Mouse (Mus musculus): Measurements from ENCODE around the gene Nol10. TPM values are rescaled to one million over a fixed set of nuclear protein-coding genes. Genes with fewer than 3 reads are reported as not detected.

Nol10 gene
- polyA plus RNA-seq, 1 experiment from 2014 or later = 24.6 TPM

DNA sequence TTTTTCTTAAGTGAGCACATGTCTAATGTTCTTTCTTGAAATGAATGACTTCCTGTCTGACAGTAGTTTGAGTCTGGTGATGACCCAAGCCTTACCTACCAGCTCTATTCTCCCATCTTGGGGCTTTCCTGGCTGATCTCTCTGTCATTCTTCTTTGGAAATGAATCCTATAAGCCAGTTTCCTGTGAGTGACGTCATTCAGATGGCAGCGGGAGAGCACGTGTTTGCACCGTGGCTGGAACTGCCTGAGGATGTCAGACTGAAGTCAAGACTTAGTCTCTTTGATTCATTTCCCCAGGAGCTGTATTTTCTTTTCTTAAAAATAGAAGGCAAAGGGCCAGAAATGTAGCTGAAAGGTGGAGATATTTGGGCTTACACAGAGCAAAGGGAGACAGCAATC lies 42.3 kb downstream of the Nol10 start:
- Histone ChIP-seq H3K27ac (no peak overlapping the region), H3K4me1 (replicated peaks) (no peaks in the 10 kb centered on the region), H3K36me3 (peaks cover 26% of the 10 kb centered on the region), H3K9ac (replicated peaks) (no peak overlapping the region), H3K27me3 (no peaks in the 10 kb centered on the region), H3K4me2 (replicated peaks) (no peak overlapping the region), H3K4me3 (replicated peaks) (no peak overlapping the region), H3K9me3 (no peaks in the 10 kb centered on the region)
- no peak for ATAC-seq
- WGBS = 84% methylated on average over 4 of the region's 4 CpGs

DNA sequence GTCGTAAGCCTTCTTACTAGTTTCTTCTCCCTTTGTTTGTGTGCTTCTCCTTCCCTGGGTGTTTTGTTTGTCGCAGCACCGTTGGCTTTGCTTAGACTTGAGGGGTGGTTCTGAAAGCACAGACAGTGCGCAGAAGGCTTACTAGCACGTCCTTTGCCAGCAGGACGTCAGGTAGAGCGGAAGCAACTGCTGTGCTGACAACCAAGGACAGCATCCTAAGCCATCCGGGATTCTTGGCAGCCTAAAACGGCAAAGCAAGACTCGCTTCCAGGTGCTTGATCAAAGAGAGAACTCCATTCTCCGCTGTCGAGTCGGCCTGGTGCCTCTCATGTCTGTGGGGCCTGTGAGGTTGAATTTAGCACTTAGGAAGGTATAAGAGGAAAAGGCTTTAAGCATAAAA lies 44.9 kb downstream of the Nol10 start:
- H3K4me2 ChIP-seq (replicated peaks) = no peak overlapping the region
- H3K36me3 ChIP-seq = peaks cover 25% of the 10 kb centered on the region
- H3K4me1 ChIP-seq (replicated peaks) = no peaks in the 10 kb centered on the region
- H3K9ac ChIP-seq (replicated peaks) = no peak overlapping the region
- WGBS = 80% methylated on average over 13 of the region's 13 CpGs
- H3K4me3 ChIP-seq (replicated peaks) = no peak overlapping the region
- H3K27me3 ChIP-seq = no peaks in the 10 kb centered on the region
- H3K27ac ChIP-seq = no peak overlapping the region
- ATAC-seq = no peak
- H3K9me3 ChIP-seq = no peaks in the 10 kb centered on the region

DNA sequence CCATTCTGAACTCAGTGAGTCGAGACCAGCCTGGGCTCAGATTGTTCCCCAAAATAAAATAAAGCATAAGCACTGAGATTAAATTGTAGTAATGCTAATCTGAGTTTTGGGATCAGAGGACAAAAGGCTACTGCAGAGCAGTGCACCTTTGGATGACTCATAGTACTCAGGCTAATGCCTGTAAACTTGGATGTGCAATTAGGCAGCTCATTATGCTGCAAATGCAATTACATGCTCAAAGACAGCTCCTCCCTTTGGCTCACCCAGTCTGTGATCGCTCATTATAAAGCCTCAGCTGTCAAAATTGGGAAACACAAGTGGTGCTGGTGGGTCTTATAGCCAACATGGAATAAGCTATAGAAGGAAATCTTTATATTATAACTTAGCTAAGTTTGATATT lies 48.9 kb downstream of the Nol10 start:
- no peaks in the 10 kb centered on the region for H3K27me3 ChIP-seq
- no peak overlapping the region for H3K27ac ChIP-seq
- WGBS = 59% methylated on average over 2 of the region's 2 CpGs
- no peaks in the 10 kb centered on the region for H3K9me3 ChIP-seq
- no peaks in the 10 kb centered on the region for H3K4me1 ChIP-seq (replicated peaks)
- H3K9ac ChIP-seq (replicated peaks) = no peak overlapping the region
- H3K4me2 ChIP-seq (replicated peaks) = no peak overlapping the region
- peaks cover 30% of the 10 kb centered on the region for H3K36me3 ChIP-seq
- H3K4me3 ChIP-seq (replicated peaks) = no peak overlapping the region
- peak; percentile 55; the same call in 1 of the 2 replicates for ATAC-seq

DNA sequence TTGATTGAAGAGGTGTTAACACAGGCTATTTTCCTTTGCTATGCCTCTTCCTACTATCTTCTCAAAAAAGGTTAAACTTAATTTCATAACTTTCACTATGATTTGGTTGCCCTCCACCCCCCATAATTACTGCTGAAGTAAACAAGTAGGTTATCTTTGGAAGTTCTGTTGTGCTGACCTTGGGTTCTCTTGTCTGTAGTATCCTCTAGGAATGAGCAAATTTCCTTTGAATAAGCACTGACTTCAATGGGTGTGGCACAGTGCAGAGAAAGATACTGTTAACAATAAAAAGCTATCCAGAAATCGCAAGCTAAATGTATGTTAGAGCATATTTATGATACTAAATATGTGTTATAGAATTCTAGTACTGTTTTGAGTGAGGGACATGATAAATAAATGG lies 53.2 kb downstream of the Nol10 start:
- Histone ChIP-seq H3K36me3 (peaks cover 47% of the 10 kb centered on the region), H3K9me3 (no peaks in the 10 kb centered on the region), H3K4me3 (replicated peaks) (no peak overlapping the region), H3K4me1 (replicated peaks) (no peaks in the 10 kb centered on the region), H3K27ac (no peak overlapping the region), H3K9ac (replicated peaks) (no peak overlapping the region), H3K27me3 (no peaks in the 10 kb centered on the region), H3K4me2 (replicated peaks) (no peak overlapping the region)
- ATAC-seq = no peak
- 98% methylated on average over 1 of the region's 1 CpGs for WGBS

DNA sequence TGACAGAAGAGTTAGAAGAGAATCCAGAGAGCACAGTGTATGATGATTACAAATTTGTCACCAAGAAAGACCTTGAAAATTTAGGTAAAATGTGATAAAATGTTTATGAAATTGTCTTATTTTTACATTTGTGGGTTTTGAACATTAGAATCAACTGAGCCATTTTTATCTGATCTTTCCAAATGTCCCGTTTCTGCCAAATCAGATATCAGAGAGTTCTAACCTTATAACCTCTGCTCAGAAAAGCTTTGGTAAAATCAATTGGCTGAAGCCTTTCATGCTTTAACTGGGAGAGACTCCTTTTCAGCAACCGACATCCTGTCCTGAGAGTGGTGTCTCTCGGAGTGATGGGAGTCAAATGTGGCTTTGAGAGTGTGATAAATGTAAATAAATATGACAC lies 53.9 kb downstream of the Nol10 start:
- Histone ChIP-seq H3K27me3 (no peaks in the 10 kb centered on the region), H3K9me3 (no peaks in the 10 kb centered on the region), H3K36me3 (peaks cover 53% of the 10 kb centered on the region), H3K4me1 (replicated peaks) (no peaks in the 10 kb centered on the region), H3K4me2 (replicated peaks) (no peak overlapping the region), H3K9ac (replicated peaks) (no peak overlapping the region), H3K27ac (no peak overlapping the region), H3K4me3 (replicated peaks) (no peak overlapping the region)
- ATAC-seq = no peak
- WGBS = 90% methylated on average over 3 of the region's 3 CpGs

DNA sequence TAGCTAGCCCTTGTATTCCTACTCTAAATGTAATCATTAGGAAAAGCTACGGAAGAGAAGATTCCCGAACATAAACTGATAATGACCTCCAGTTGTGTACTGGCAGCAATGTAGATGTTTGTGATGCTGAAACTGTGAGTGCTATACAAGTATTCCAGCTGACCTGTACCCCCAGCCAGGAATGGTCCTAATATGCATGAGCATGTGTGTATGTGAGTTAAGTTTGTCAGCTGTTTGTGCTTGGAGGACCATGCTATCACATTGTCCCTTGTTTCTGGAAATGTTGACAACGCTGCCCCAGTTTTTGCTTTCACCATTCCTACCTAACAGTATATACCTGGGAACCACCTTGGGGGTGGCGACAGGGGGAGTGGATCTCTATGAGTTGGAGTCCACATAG lies 55.7 kb downstream of the Nol10 start:
- no peak for ATAC-seq
- H3K4me2 ChIP-seq (replicated peaks) = no peak overlapping the region
- no peak overlapping the region for H3K4me3 ChIP-seq (replicated peaks)
- no peak overlapping the region for H3K27ac ChIP-seq
- H3K9ac ChIP-seq (replicated peaks) = no peak overlapping the region
- H3K4me1 ChIP-seq (replicated peaks) = no peaks in the 10 kb centered on the region
- WGBS = 94% methylated on average over 4 of the region's 4 CpGs
- no peaks in the 10 kb centered on the region for H3K27me3 ChIP-seq
- no peaks in the 10 kb centered on the region for H3K9me3 ChIP-seq
- H3K36me3 ChIP-seq = peaks cover 68% of the 10 kb centered on the region

DNA sequence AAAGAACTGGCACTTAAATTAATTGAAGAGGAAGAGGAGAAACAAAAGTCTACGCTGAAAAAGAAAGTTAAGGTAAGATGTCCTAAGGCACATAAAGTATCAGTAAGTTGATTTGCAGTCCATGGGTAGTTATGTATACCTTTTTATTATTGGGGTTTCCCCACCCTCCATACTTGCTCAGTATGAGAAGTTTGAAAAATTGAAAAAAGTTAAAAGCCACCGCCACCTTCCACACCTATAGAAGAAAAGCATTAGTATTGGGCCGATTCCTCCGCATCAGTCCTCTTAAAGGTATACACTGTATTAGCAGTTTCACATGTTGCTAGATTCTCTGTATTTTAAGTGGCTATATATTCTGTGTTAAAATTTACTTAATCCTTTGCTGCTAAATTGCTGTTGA lies 58.6 kb downstream of the Nol10 start:
- Histone ChIP-seq H3K9me3 (no peaks in the 10 kb centered on the region), H3K4me2 (replicated peaks) (no peak overlapping the region), H3K27me3 (no peaks in the 10 kb centered on the region), H3K4me3 (replicated peaks) (no peak overlapping the region), H3K36me3 (peaks cover 61% of the 10 kb centered on the region), H3K4me1 (replicated peaks) (no peaks in the 10 kb centered on the region), H3K27ac (no peak overlapping the region), H3K9ac (replicated peaks) (no peak overlapping the region)
- ATAC-seq = no peak
- 93% methylated on average over 4 of the region's 4 CpGs for WGBS

DNA sequence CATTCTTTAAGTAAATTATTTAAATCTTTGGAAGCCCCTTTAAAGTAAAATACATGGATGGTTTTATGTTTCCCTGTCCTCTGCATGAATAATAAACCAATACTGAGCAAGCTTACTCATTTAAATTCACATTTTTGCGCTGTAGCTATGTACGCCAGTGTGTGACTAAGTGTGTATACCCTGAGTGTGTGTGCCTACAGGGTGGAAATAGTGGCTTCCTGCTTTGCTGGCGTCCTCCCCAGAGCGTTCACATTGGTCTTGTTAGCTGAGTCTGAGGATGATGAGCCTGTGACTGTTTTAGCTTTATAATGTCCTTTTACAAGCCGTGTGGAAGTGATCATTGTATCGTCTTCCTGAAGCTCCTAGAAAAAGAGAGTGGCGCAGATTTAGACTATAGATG lies 60.1 kb downstream of the Nol10 start:
- Histone ChIP-seq H3K9me3 (no peaks in the 10 kb centered on the region), H3K27me3 (no peaks in the 10 kb centered on the region), H3K27ac (no peak overlapping the region), H3K4me2 (replicated peaks) (no peak overlapping the region), H3K4me3 (replicated peaks) (no peak overlapping the region), H3K4me1 (replicated peaks) (no peaks in the 10 kb centered on the region), H3K36me3 (peaks cover 49% of the 10 kb centered on the region), H3K9ac (replicated peaks) (no peak overlapping the region)
- ATAC-seq = no peak
- whole genome bisulfite sequencing = 95% methylated on average over 7 of the region's 7 CpGs

DNA sequence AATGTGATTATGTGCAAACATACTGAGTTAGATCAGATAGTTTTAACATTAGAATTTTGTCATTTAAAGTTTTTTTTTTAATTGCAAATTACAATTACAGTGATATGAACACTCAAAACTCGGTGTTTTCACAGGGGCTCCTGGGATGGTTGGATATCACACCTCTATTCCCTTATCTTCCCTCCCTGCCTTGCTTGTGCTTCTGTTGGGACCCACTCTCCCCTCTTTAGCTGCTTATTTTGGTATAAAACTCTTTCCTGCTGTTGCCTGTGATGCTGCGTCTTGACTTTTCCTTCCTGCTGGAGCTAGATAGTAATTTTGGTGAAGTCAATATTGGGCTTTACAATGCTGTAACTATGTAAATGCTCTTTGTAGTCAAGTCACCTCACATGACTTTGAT lies 63.0 kb downstream of the Nol10 start:
- Histone ChIP-seq H3K9ac (replicated peaks) (no peak overlapping the region), H3K27ac (no peak overlapping the region), H3K4me2 (replicated peaks) (no peak overlapping the region), H3K4me1 (replicated peaks) (no peaks in the 10 kb centered on the region), H3K27me3 (no peaks in the 10 kb centered on the region), H3K36me3 (peaks cover 34% of the 10 kb centered on the region), H3K4me3 (replicated peaks) (no peak overlapping the region), H3K9me3 (no peaks in the 10 kb centered on the region)
- no peak for ATAC-seq
- WGBS = 92% methylated on average over 2 of the region's 2 CpGs

DNA sequence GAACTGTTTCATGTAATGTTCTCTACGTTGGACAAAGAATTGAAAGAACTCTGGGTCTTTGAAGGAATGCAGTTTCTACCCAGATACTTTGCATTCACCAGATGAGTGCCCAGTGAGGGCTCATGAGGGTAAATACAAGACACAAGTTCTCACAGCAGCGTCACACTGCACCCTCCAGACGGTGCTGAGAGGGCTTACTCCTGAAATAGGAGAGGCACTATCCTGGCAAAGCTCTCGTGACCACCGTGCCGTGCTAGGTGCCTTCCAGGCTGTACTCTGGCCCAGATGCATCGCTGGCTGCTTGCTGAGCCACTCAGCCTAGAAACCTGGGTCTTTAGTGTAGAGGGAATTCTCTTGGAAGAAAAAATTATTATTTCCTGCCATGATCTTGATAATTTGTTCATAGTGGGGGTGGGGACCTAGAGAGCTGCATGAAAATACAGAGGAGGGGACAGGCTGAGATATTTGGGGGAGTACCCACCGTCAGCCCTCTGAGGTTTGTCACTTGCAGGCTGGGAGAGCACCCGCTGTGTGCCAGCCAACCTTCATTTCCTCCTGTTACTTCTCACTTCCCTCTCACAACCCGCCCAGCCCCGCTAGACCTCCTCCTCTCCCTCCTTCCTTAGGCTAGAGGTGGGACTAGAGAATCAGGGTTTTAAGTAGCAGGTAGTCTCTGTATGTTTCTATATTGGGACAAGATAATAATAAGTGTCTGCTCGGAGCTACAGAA lies 63.7 kb downstream of the Nol10 start:
- no peak for ATAC-seq
- 87% methylated on average over 12 of the region's 12 CpGs for WGBS

DNA sequence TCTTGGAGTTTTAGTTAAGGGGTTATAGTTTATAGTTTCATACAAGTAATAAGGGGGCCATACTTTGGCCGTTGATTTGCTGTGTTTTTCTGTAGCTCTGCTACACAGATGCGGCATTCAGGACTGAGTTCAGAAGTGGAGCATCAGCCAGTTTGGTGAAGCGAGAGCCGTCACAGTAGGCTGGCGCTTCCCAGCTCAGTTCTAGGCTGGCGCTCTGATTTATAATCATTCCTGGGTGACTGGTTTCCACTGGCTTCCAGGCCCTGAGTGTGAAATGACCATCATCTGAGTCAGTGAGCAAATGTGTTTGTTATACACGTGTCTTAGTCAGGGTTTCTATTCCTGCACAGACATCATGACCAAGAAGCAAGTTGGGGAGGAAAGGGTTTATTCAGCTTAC lies 66.5 kb downstream of the Nol10 start:
- ATAC-seq = no peak
- 90% methylated on average over 7 of the region's 7 CpGs for WGBS
- Histone ChIP-seq H3K9me3 (no peaks in the 10 kb centered on the region), H3K4me2 (replicated peaks) (no peak overlapping the region), H3K4me3 (replicated peaks) (no peak overlapping the region), H3K36me3 (peaks cover 43% of the 10 kb centered on the region), H3K27me3 (no peaks in the 10 kb centered on the region), H3K27ac (no peak overlapping the region), H3K9ac (replicated peaks) (no peak overlapping the region), H3K4me1 (replicated peaks) (no peaks in the 10 kb centered on the region)

More for the DNA sequence above, 63.7 kb downstream of the Nol10 start:
- no peak overlapping the region for H3K9ac ChIP-seq (replicated peaks)
- no peaks in the 10 kb centered on the region for H3K4me1 ChIP-seq (replicated peaks)
- peaks cover 34% of the 10 kb centered on the region for H3K36me3 ChIP-seq
- H3K4me2 ChIP-seq (replicated peaks) = no peak overlapping the region
- no peak overlapping the region for H3K27ac ChIP-seq
- no peaks in the 10 kb centered on the region for H3K27me3 ChIP-seq
- no peaks in the 10 kb centered on the region for H3K9me3 ChIP-seq
- H3K4me3 ChIP-seq (replicated peaks) = no peak overlapping the region

DNA sequence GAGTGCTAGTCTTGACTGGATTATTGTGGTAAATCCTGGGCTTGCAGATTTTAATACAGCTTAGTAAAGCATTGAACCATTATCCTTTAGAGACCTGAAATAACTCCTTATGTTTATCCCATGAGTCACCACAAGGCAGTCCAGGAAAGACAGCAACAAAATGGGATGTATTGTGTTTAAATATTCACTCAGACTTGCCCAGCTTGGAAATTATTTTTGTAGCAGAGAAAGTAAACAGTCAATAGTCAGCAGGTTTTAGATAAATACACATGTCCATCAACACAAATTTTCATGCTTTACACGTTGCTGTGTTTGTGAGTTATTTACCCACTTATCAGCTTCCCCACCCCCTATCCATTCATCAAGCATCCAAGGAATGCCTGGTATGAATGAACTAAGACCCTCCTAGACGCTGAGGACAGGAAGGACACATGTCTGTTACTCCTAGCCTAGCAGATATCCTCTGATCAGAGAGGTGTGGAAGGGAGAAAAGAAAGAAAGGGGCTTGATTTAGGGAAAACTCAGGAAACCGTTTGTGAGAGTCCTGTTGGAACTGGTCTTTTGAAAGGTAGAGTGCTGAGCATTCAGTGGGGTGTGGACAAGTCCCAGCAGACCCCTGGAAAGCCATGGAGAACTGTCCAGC lies 72.0 kb downstream of the Nol10 start:
- H3K36me3 ChIP-seq = peaks cover 73% of the 10 kb centered on the region
- ATAC-seq = no peak
- no peak overlapping the region for H3K27ac ChIP-seq
- WGBS = 60% methylated on average over 3 of the region's 3 CpGs
- no peaks in the 10 kb centered on the region for H3K4me1 ChIP-seq (replicated peaks)
- H3K4me3 ChIP-seq (replicated peaks) = no peak overlapping the region
- no peaks in the 10 kb centered on the region for H3K27me3 ChIP-seq
- H3K9me3 ChIP-seq = no peaks in the 10 kb centered on the region
- H3K9ac ChIP-seq (replicated peaks) = no peak overlapping the region
- no peak overlapping the region for H3K4me2 ChIP-seq (replicated peaks)

Data from midbrain, embryonic 13.5 days (tissue).